Mouse (Mus musculus) telencephalon, adult 2 months (tissue): ENCODE measurements at regions not wholly inside any gene's neighbourhood (a gene's known extent, or its start where the extent isn't known, plus 50 kb on each side); places are given as distances from the start of the nearest gene placed in this dataset.

Source experiments
- DNase-seq: peaks from one replicate; pipeline ENCODE4 v3.0.0-alpha.2; 2011; ENCODE audit warnings: low read depth, low spot score

DNA sequence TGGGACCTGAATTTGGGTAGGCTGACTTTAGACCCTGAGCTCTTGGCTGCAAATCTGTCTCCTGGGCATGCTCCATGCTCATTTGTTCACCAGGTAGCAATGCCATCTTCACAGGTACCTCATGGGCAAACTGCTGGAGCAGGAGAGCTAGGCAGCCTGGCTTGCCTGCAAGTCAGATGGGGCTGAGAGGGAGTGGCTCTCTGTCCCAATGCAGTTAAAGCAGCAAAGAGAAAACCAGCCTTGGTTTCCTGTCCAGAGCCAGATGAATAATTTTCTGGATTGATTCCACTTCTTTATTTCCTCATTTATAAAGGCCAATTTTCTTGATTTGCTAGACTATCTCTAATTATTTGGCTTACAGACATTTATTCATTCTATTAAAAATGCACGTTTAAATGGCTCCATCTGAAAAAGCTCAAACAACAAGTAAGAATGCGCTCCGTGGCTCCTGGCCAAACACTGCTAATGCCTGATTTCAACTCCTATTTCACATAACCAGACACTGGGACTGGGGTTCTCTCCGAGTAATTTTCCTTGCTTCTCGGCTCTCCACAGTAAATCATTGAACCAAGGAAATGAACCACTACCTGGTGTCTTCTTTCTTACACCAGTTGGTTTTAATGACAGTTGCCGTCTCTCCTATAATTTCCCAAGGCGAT lies 60.5 kb downstream of the Rsl24d1 start:
- no peak for DNase-seq

- DNase-seq: no peak
Observed at GRCm38 (mm10) chr9:73176645-73177044, 63.4 kb downstream of the Rsl24d1 start.

DNA sequence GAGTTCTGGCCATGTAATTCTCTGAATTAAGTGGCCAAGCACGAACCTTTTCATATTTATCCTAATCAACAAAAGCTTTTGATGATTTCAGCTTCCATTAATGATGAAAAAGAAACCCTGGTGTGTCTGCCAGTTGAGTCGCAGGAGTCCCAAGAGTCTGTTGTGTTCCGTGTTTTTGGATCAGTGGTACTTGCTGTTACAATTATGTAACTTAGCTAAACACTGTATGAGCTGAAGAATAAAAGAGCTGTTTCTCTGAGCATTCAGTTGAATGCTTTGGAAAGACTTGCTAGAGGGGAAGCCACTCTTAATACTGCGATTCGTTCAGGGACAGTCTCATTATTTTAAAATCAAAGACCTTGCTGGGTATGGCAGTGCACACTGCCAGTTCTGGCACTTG lies 70.1 kb downstream of the Rsl24d1 start:
- DNase-seq: no peak

DNA sequence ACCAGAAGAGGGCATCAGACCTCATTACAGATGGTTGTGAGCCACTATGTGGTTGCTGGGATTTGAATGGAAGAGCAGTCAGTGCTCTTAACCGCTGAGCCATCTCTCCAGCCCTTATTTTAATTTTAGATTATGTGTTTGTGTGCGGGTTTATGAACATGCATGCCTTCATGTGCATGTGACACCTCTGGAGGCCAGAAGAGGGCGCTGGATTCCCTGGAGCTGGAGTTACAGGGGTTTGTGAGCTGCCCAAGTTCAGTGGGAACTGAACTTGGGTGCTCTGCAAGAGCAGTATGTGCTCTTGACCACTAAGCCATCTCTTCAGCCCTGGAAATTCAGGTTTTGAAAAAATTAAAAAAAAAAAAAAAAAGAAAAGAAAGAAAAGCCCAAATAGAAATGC lies 71.7 kb downstream of the Rsl24d1 start:
- no peak for DNase-seq

DNA sequence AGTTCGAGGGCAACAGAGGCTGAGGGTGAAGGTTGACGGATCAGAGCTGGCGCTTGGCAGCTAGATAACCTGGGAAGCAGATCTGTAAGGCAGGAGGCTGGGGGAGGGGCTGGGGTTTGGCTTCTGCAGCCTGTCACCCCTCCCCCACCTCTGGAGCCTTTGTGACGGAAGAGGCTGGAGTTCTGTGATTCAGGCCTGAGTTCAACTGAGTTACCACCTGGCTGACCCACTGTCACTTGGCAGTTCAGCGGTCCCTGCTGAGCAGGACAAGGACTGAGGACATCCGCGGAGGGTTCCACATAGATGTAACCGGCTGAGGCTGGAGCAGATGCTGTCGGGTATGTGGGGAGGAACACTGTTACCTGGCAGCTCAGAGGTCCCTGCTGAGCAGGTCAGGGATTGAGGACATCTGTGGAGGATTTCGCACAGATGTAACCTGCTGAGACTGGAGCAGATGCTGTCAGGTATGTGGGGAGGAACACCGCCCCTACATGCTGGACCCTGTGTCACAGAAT lies 79.1 kb downstream of the Rsl24d1 start:
- no peak for DNase-seq

DNA sequence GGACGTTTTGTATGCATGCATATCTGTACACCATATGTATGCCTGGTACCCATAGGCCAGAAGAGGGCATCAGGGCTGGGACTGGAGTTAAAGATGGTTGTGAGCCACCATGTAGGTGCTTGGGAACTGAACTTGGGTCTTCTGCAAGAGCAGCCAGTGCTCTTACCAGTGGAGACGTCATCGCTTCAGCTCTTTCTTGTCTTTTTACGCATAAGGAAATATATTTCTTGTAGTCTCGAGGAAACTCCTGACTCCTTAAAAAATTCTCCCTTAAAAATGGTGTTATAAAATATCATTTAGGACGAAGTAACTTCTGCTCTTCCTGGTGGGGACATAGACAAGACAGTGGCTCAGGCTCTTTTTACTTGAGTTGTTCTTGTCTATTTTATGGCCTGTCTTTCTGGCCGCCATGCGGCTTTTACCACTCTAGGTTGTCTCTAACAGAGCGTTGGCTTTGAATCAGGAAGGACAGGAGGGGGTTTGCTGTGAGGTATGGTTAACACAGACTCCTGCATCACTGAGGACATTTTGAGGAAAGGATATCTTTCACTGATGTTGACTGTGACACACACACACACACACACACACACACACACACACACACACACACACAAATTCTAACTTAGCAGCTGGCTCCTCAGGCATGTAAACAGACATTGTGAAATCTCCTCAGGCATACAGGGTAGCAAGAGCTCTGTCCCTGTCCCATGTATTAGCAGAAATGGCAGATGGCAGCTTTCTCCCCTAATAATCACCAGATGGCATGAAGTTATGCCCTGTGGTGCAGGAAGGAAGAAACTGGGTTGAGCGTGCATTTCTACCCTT lies 85.2 kb downstream of the Rsl24d1 start:
- no peak for DNase-seq

GRCm38 (mm10) chr9:73223111-73223510 lies 109.9 kb downstream of the Rsl24d1 start:
- DNase-seq: no peak

- no peak for DNase-seq
Observed at GRCm38 (mm10) chr9:73240188-73240587, 127.0 kb downstream of the Rsl24d1 start.

- no peak for DNase-seq
Observed at GRCm38 (mm10) chr9:73242521-73243308, 129.5 kb downstream of the Rsl24d1 start.

DNA sequence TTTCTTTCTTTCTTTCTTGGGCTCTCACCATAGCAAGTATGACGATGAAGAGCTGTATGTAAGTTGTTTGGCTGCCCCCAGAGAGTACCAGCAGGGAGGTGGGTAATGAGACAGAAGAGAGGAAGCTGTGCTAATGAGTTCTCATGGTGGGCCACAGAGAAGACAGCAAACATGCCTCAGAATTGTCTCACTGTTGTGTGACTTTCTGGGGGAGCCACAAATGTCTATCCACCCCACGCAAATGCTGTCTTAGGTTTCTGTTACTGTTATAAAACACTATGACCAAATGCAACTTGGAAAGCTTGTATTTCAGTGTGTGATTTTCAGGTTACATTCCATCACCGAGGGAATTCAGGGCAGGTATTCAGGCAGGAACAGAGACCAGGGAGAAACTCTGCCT lies 131.0 kb downstream of the Rsl24d1 start:
- no peak for DNase-seq

GRCm38 (mm10) chr9:73245524-73245923 lies 132.3 kb downstream of the Rsl24d1 start:
- no peak for DNase-seq

- DNase-seq: no peak
Observed at GRCm38 (mm10) chr9:73258171-73258570, 144.9 kb downstream of the Rsl24d1 start.

DNA sequence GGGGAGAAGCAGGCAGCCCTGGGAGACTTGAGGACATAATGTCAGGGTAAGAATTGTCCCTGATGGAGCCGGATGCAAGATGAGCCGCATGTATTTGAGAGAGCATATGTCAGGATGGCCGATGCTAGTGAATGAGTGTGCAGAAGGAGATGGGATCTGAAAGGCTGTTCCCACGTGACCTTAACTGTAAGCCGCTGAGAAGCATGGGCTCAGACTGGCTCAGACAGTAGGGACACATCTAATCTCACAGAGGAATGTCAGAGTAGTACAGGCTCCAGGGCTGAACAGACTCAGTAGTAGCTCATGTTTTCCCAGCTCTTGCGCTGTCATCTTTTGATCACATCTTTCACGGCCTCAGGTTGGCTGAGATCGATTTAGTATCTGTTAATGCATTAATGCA lies 145.4 kb downstream of the Rsl24d1 start:
- DNase-seq: no peak

DNA sequence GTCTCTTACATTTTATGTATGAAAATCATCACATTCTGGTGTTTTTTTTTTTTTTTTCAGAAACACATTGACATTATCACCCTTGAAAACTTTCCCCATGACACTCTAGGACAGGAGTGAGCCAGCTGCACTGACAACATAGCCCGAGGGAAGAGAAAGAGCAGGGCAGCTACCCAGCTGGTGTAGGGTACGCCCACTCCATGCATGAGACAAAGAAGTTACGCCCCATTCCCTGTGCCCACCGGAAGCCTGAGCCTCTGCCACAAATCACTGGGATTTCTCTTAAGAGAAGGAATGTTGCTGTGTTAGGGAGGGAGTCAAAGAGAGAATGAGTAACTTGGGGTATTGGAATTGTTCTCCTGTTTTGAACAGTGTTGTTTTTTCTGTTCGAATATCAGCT lies 149.5 kb downstream of the Rsl24d1 start:
- DNase-seq: no peak

- no peak for DNase-seq
Observed at GRCm38 (mm10) chr9:73270249-73270648, 157.0 kb downstream of the Rsl24d1 start.

- peak; percentile 76 for DNase-seq
Observed at GRCm38 (mm10) chr9:73272614-73273013, 159.4 kb downstream of the Rsl24d1 start.

GRCm38 (mm10) chr9:73273681-73274080 lies 160.5 kb downstream of the Rsl24d1 start:
- DNase-seq: peak; percentile 93

- no peak for DNase-seq
Observed at GRCm38 (mm10) chr9:73275671-73276070, 162.4 kb downstream of the Rsl24d1 start.

- no peak for DNase-seq
Observed at GRCm38 (mm10) chr9:73295287-73295686, 182.1 kb downstream of the Rsl24d1 start.

DNA sequence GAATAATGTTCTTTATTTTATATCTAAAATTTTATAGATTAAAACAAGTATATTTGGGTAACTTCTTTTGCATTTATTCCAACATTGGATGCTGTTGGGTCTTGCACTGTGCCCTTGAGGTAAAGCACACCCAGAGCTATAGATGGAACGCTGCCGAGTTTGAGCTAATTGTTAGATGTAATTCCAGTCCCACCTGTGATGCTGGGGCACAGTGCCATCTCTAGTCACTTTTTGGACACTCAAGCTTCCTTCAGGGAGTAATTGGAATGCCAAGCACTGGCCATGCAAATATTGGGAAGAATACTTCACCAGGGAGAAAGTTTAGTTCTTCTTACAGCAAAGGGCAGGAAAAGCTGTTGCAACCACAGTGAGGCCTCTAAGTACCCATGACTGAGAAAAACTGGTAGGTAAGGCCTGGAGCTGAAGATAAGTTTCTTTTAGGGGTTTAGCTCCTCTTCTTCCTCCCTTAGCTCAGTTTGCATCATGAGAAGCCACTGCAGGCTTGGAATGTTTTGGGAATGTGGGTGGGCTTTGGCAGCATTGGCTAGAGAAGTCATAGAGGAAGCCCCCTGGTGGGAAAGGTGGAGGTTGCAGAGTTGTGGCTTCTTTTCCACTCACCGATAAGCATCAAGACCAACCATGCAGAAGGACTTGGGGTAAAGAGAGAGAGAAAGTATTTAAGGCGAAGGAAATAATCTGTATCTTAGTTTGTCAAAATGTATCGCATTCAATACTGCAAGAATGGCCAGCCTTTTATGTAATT lies 189.1 kb downstream of the Rsl24d1 start:
- DNase-seq: no peak

DNA sequence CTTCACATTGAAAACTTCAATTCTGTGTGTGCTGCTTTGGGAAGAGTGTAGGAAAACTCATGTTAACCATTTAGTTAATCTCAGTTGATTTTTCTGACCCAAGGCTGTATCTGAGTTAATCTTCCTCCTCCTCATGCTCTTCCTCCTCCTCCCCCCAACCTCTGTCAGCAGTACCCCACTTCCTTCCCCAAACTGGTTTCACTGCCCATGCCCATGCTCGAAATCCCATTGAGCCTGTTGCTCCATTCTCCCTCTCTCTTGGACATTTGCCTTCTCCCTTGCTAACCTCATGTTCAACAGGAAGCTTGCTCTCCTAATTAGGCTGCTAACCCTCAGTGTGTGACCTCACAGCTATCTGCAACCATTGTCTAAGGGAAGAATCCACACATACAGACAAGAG lies 203.8 kb downstream of the Rsl24d1 start:
- DNase-seq: no peak
